Comparison of ENCODE assay signal across 20 mouse cellular contexts in the genomic region with DNA sequence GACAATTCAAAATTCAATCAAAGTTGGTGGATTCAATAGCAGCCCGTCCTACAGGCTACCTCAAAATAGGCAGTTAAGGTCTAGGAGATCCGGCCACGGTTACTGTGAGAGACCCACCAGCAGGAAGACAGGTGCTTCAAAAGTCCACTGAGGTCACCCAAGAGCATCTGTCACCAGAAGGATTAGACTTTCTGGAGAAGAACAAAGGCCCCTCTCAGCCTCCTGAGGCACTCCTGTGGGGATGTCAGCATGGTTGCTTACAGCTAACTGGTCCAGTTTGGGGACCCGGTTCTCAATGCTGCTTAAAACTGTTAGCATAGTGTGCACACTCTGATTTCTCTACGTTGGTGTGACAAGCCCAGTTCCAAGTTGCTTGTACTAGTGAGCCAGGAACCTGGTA. TPM values are rescaled to one million over a fixed set of nuclear protein-coding genes. Genes with fewer than 3 reads are reported as not detected.
DNase-seq lines count a peak whose midpoint lies in the region; ATAC-seq and TF ChIP-seq lines count a peak whose summit lies in the region.
"Had no signal": no experiment of that assay in that cellular context is flagged by ENCODE, and none has a peak within 500 bp of the region (broad histone marks: within the 10 kb centered on the region; RNA-seq: fewer than 3 reads in every experiment).

No protein-coding gene starts in this region.

- H3K4me1 ChIP-seq in heart, adult 2 months (ENCODE audit: control insufficient read depth, insufficient read depth, low read length) = peaks cover 4% of the 10 kb centered on the region
- peaks cover 80% of the 10 kb centered on the region for H3K4me1 ChIP-seq in heart, embryonic 13.5 days
- H3K4me1 ChIP-seq in heart, embryonic 14.5 days (ENCODE audit: control insufficient read depth in 2 of 2, insufficient read depth in 2 of 2, low read length in 2 of 2) = peaks cover 42 to 65% of the 10 kb centered on the region in 2 experiments
- peaks cover 37% of the 10 kb centered on the region for H3K4me1 ChIP-seq in heart, embryonic 16.5 days (ENCODE audit: control insufficient read depth, insufficient read depth, low read length)
- H3K4me1 ChIP-seq: embryonic facial prominence, embryonic 12.5 days; forebrain, embryonic 15.5 days; hindbrain, embryonic 10.5 days; intestine, embryonic 15.5 days had no signal

- H3K36me3 ChIP-seq in heart, adult 2 months (ENCODE audit: control insufficient read depth, insufficient read depth, low read length) = no peaks in the 10 kb centered on the region; the same call in 1 of the 2 replicates
- 0 out of 2 replicates have a peak, but pooled peaks cover 3% of the 10 kb centered on the region for H3K36me3 ChIP-seq in heart, embryonic 13.5 days
- H3K36me3 ChIP-seq in heart, embryonic 14.5 days (ENCODE audit: control insufficient read depth, insufficient read depth, low read length) = no peaks in the 10 kb centered on the region
- H3K36me3 ChIP-seq in heart, embryonic 16.5 days (ENCODE audit: control insufficient read depth, insufficient read depth) = no peaks in the 10 kb centered on the region
- H3K36me3 ChIP-seq: embryonic facial prominence, embryonic 12.5 days; forebrain, embryonic 15.5 days; hindbrain, embryonic 10.5 days; intestine, embryonic 15.5 days had no signal

- no peak for TF ChIP-seq EP300 in heart, adult 2 months (IDR thresholded peaks at IDR 0.05; ENCODE audit: insufficient read depth, low read depth, low read length)

- H3K9me3 ChIP-seq in heart, embryonic 13.5 days = no peaks in the 10 kb centered on the region; the same call in 1 of the 2 replicates
- H3K9me3 ChIP-seq in heart, embryonic 14.5 days (ENCODE audit: control insufficient read depth, low read length) = peaks cover 7% of the 10 kb centered on the region; the same call in 1 of the 2 replicates
- peaks cover 5% of the 10 kb centered on the region for H3K9me3 ChIP-seq in heart, embryonic 16.5 days (replicated peaks; ENCODE audit: control insufficient read depth, low read length)
- H3K9me3 ChIP-seq: embryonic facial prominence, embryonic 12.5 days; forebrain, embryonic 15.5 days; intestine, embryonic 15.5 days had no signal

- no peak for TF ChIP-seq POLR2A in heart, adult 2 months (IDR thresholded peaks at IDR 0.05; ENCODE audit: insufficient read depth, low read depth, low read length)

- no peaks in the 10 kb centered on the region for H3K79me2 ChIP-seq in heart, adult 2 months (replicated peaks; ENCODE audit: control insufficient read depth, insufficient read depth, low read length)

- TF ChIP-seq CTCF in heart, adult 2 months (IDR thresholded peaks at IDR 0.05) = no peak

- no peak for ATAC-seq in heart, embryonic 13.5 days (ENCODE audit: extremely low read depth, insufficient number of reproducible peaks, low FRiP score, low TSS enrichment)
- ATAC-seq in heart, embryonic 14.5 days (ENCODE audit: insufficient number of reproducible peaks, insufficient read depth, low FRiP score, low read depth) = no peak
- ATAC-seq in heart, embryonic 16.5 days (replicated peaks; ENCODE audit: extremely low read depth, insufficient read depth, low FRiP score) = no peak
- ATAC-seq: forebrain, embryonic 15.5 days; intestine, embryonic 15.5 days; Patski had no signal

- DNase-seq in heart, adult 2 months = no peak
- DNase-seq in heart, postnatal 36 days = no peak
- DNase-seq in heart, postnatal 14 days = no peak
- no peak for DNase-seq in liver
- DNase-seq: adrenal gland, postnatal 14 days; cerebellum, adult 11-12 months; cerebellum, adult 9-10 months; cerebellum, postnatal 25 days; gastrocnemius, postnatal 14 days; kidney, adult 18-20 months had no signal

- H3K27ac ChIP-seq in heart, adult 2 months = peak overlapping the region; percentile 20
- peak overlapping the region; percentile 88 for H3K27ac ChIP-seq in heart, embryonic 13.5 days (replicated peaks)
- peak overlapping the region; percentile 88 for H3K27ac ChIP-seq in heart, embryonic 14.5 days (replicated peaks in 1 of 2; ENCODE audit: control insufficient read depth in 1 of 2, insufficient read depth in 1 of 2, low read depth in 2 of 2, low read length in 2 of 2)
- H3K27ac ChIP-seq in heart, embryonic 16.5 days (ENCODE audit: low read length) = peak overlapping the region; percentile 86
- H3K27ac ChIP-seq: embryonic facial prominence, embryonic 12.5 days; forebrain, embryonic 15.5 days; hindbrain, embryonic 10.5 days; hindbrain, embryonic 14.5 days; intestine, embryonic 15.5 days had no signal

- H3K9ac ChIP-seq in heart, adult 2 months (ENCODE audit: low read depth, low read length) = no peak overlapping the region
- peak overlapping the region; percentile 54; the same call in 1 of the 2 replicates for H3K9ac ChIP-seq in heart, embryonic 13.5 days
- H3K9ac ChIP-seq in heart, embryonic 14.5 days (ENCODE audit: low read length) = peak overlapping the region; percentile 35; the same call in 1 of the 2 replicates
- 0 out of 2 replicates have a peak overlapping the region, but pooled peaks have one; percentile 30 for H3K9ac ChIP-seq in heart, embryonic 16.5 days (ENCODE audit: low read length)
- H3K9ac ChIP-seq: embryonic facial prominence, embryonic 12.5 days; forebrain, embryonic 15.5 days; hindbrain, embryonic 14.5 days; intestine, embryonic 15.5 days had no signal

- H3K4me2 ChIP-seq in heart, embryonic 13.5 days = no peak overlapping the region
- H3K4me2 ChIP-seq in heart, embryonic 14.5 days (ENCODE audit: low read length) = peak overlapping the region; percentile 48; the same call in 1 of the 2 replicates
- no peak overlapping the region for H3K4me2 ChIP-seq in heart, embryonic 16.5 days (ENCODE audit: low read depth, low read length)
- H3K4me2 ChIP-seq: embryonic facial prominence, embryonic 12.5 days; forebrain, embryonic 15.5 days; hindbrain, embryonic 14.5 days; intestine, embryonic 15.5 days had no signal

- intact Hi-C loops in heart, adult 2 months (cut with DNase I) = no loop called here
- intact Hi-C loops in heart, postnatal 36 days (cut with DNase I) = no loop called here
- intact Hi-C loops in heart, postnatal 14 days (cut with DNase I) = no loop called here

- no peaks in the 10 kb centered on the region for H3K27me3 ChIP-seq in heart, adult 2 months (ENCODE audit: control insufficient read depth, insufficient read depth, low read length)
- H3K27me3 ChIP-seq in heart, embryonic 13.5 days (replicated peaks) = no peaks in the 10 kb centered on the region
- no peaks in the 10 kb centered on the region for H3K27me3 ChIP-seq in heart, embryonic 14.5 days (ENCODE audit: control insufficient read depth, insufficient read depth, low read length)
- no peaks in the 10 kb centered on the region for H3K27me3 ChIP-seq in heart, embryonic 16.5 days (ENCODE audit: control insufficient read depth, insufficient read depth, low read length)
- H3K27me3 ChIP-seq: CH12.LX; embryonic facial prominence, embryonic 12.5 days; forebrain, embryonic 15.5 days; intestine, embryonic 15.5 days; Patski had no signal

- 47% methylated on average over 5 of the region's 5 CpGs for WGBS in heart, adult 2 months
- WGBS in heart, embryonic 13.5 days = 41% methylated on average over 5 of the region's 5 CpGs
- 31% methylated on average over 5 of the region's 5 CpGs for WGBS in heart, embryonic 14.5 days
- WGBS in heart, embryonic 16.5 days = 44% methylated on average over 5 of the region's 5 CpGs

- no peak overlapping the region for H3K4me3 ChIP-seq in heart, adult 2 months
- no peak overlapping the region for H3K4me3 ChIP-seq in heart, embryonic 13.5 days
- no peak overlapping the region for H3K4me3 ChIP-seq in heart, embryonic 14.5 days (ENCODE audit: control insufficient read depth in 1 of 2, insufficient read depth in 1 of 2, low read depth in 1 of 2, low read length in 2 of 2)
- H3K4me3 ChIP-seq in heart, embryonic 16.5 days (ENCODE audit: low read length) = no peak overlapping the region
- H3K4me3 ChIP-seq: embryonic facial prominence, embryonic 12.5 days; forebrain, embryonic 15.5 days; hindbrain, embryonic 10.5 days; intestine, embryonic 15.5 days had no signal

RNA-seq across cellular contexts. Expression of a gene that starts 29.5 kb away (rescaled TPM):
- 10 to 100 TPM; 14.6 to 18.0 TPM for total RNA-seq in heart, adult 2 months (2021)
- polyA plus RNA-seq in heart, adult 2 months (2012; rRNA removed) = 9.7 and 12.2 TPM in 2 replicates
- total RNA-seq in heart, postnatal 36 days (2021) = 10 to 100 TPM; 15.8 to 18.0 TPM
- polyA plus RNA-seq in heart, embryonic 13.5 days (2015; fragmentation: Nextera tagmentation; extraction: Ambion mirVana) = 36.4 and 38.9 TPM in 2 replicates
- total RNA-seq in heart, postnatal 14 days (2021) = 10 to 100 TPM; 18.1 to 19.9 TPM
- polyA plus RNA-seq in heart, embryonic 14.5 days (2014; fragmentation: Nextera tagmentation; extraction: Ambion mirVana) = 43.2 and 44.7 TPM in 2 replicates
- polyA plus RNA-seq in heart, embryonic 16.5 days (2015; fragmentation: Nextera tagmentation; extraction: Ambion mirVana) = 35.3 and 37.5 TPM in 2 replicates

RNA-seq across cellular contexts. Expression of a gene that starts 29.8 kb away (rescaled TPM):
- total RNA-seq in heart, adult 2 months (2021) = 10 to 100 TPM; 43.0 to 50.5 TPM
- 39.4 and 77.7 TPM in 2 replicates for polyA plus RNA-seq in heart, adult 2 months (2012; rRNA removed)
- total RNA-seq in heart, postnatal 36 days (2021) = 10 to 100 TPM; 46.6 to 48.5 TPM
- polyA plus RNA-seq in heart, embryonic 13.5 days (2015; fragmentation: Nextera tagmentation; extraction: Ambion mirVana) = 139 and 155 TPM in 2 replicates
- total RNA-seq in heart, postnatal 14 days (2021) = 10 to 100 TPM; 51.3 to 55.2 TPM
- polyA plus RNA-seq in heart, embryonic 14.5 days (2014; fragmentation: Nextera tagmentation; extraction: Ambion mirVana) = 153 and 156 TPM in 2 replicates
- 143 and 150 TPM in 2 replicates for polyA plus RNA-seq in heart, embryonic 16.5 days (2015; fragmentation: Nextera tagmentation; extraction: Ambion mirVana)

RNA-seq across cellular contexts. Expression of a gene that starts 52.7 kb away (rescaled TPM):
- 10 to 100 TPM; 13.9 to 14.4 TPM for total RNA-seq in heart, adult 2 months (2021)
- polyA plus RNA-seq in heart, adult 2 months (2012; rRNA removed) = 3.1 and 8.0 TPM in 2 replicates
- 10 to 100 TPM; 12.8 to 13.7 TPM for total RNA-seq in heart, postnatal 36 days (2021)
- polyA plus RNA-seq in heart, embryonic 13.5 days (2015; fragmentation: Nextera tagmentation; extraction: Ambion mirVana) = 37.9 and 41.4 TPM in 2 replicates
- total RNA-seq in heart, postnatal 14 days (2021) = 10 to 100 TPM; 14.9 to 15.8 TPM
- 43.1 and 43.2 TPM in 2 replicates for polyA plus RNA-seq in heart, embryonic 14.5 days (2014; fragmentation: Nextera tagmentation; extraction: Ambion mirVana)
- polyA plus RNA-seq in heart, embryonic 16.5 days (2015; fragmentation: Nextera tagmentation; extraction: Ambion mirVana) = 28.9 and 30.3 TPM in 2 replicates

Comparison
In these comparisons a context has a peak if more than half of its experiments do, and no peak if none do; other contexts are left out.
1. H3K27ac ChIP-seq: peak in every context shown above with its lines; median percentile 88 in heart, embryonic 13.5 days; 88 in heart, embryonic 14.5 days; 86 in heart, embryonic 16.5 days; 20 in heart, adult 2 months.